Mouse (Mus musculus): Measurements from ENCODE around the gene Pdlim7. TPM values are rescaled to one million over a fixed set of nuclear protein-coding genes. Genes with fewer than 3 reads are reported as not detected.

The Pdlim7 gene
- polyA plus RNA-seq, 1 experiment from 2014 or later: 169 TPM

DNA sequence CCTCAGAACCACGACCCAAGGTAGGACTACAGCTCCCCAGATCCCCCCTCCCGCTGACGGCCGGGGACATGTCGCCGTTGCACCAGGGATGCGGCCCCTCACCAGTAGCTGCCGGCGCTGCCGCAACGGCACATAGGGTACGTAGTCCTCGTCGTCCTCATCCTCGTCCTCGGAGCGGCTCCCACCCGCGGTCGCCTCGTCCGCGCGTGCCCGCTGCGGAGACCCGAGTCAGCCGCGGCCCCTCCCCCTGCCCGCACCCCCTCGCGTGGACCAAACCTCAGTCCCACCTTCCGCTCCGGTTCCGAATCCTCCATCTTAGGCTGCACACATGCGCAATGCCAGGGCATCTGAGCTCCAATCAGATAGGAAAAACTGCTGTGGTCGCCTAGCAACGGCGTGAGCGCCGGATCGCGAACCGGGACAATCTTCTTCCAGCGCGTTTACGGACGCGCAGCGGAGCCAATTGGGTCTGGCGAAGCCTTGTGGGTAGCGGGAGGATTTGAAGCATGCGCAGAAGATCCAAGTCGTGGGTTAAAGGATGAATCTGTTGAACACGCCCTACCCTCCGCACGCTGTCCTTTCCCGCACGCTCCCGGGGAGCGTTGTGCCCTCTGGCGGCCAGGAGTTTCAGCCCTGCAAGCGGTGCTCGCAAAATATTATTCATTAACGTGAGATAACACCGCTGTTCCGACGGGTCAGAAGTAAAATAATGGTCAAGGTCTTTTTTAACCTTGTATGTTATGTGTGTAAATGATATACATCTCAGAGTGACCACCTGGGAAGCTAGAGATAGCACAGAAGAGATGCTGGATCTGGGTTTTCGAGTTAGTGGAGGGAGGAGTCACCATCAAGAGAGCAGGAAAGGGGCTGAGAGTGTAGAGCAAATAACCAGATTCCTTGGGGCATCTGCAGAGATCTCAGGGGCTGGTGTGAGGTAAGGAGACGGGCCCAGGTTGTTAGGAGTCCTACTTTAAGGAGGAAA is 23.0 kb upstream of the Pdlim7 start, which contains the start of gene Ddx41:
TSS of gene Ddx41 (minus strand) at position 465 of the 982 bp plus-strand sequence.
- peak within 1 kb of the TSS; percentile 88 for H3K9ac ChIP-seq (replicated peaks; ENCODE audit: low read length)
- H3K4me2 ChIP-seq (replicated peaks; ENCODE audit: low read depth, low read length): peak within 1 kb of the TSS; percentile 94
- WGBS: under 1% methylated on average over 70 of the region's 70 CpGs
- H3K4me1 ChIP-seq (ENCODE audit: insufficient read depth, low read length): peaks cover 10% of the 10 kb centered on the region
- peak within 1 kb of the TSS; percentile 0; the same call in 1 of the 2 replicates for H3K27ac ChIP-seq (ENCODE audit: low read length)
- no peaks in the 10 kb centered on the region for H3K27me3 ChIP-seq (ENCODE audit: insufficient read depth, low read length)
- ATAC-seq (ENCODE audit: low FRiP score, low TSS enrichment): peak; percentile 98
- H3K36me3 ChIP-seq (ENCODE audit: insufficient read depth, low read length): peaks cover 61% of the 10 kb centered on the region
- H3K4me3 ChIP-seq (ENCODE audit: low read length): peak within 1 kb of the TSS; percentile 92
- H3K9me3 ChIP-seq (ENCODE audit: low read length): no peaks in the 10 kb centered on the region

GRCm38 (mm10) chr13:55535796-55536193 is 22.3 kb upstream of the Pdlim7 start:
- no peak overlapping the region for H3K27ac ChIP-seq (ENCODE audit: low read length)
- peak overlapping the region; percentile 88 for H3K9ac ChIP-seq (replicated peaks; ENCODE audit: low read length)
- H3K4me3 ChIP-seq (ENCODE audit: low read length): peak overlapping the region; percentile 92
- peak; percentile 32 for ATAC-seq (ENCODE audit: low FRiP score, low TSS enrichment)
- H3K27me3 ChIP-seq (ENCODE audit: insufficient read depth, low read length): no peaks in the 10 kb centered on the region
- H3K4me2 ChIP-seq (replicated peaks; ENCODE audit: low read depth, low read length): peak overlapping the region; percentile 94
- peaks cover 60% of the 10 kb centered on the region for H3K36me3 ChIP-seq (ENCODE audit: insufficient read depth, low read length)
- 15% methylated on average over 17 of the region's 17 CpGs for WGBS
- no peaks in the 10 kb centered on the region for H3K9me3 ChIP-seq (ENCODE audit: low read length)
- H3K4me1 ChIP-seq (ENCODE audit: insufficient read depth, low read length): peaks cover 10% of the 10 kb centered on the region

DNA sequence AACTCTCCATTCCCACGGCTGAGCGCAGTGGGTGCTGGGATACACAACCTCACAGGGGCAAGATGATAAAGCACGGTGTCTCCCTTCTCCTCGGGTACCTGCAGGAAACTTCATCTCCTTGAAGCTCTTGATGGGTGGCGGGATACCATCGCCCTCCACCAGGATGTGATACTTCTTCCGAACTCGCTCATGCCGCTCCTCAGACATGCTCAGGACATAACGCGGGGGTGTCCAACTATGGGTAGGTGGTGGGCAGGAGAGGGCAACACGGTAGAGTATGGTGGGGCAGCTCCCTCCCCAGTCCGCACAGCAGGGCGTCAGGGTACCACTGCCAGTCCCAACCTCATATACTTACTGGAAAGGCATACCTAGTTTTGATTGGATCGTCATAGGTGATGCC is 21.7 kb upstream of the Pdlim7 start:
- ATAC-seq (ENCODE audit: low FRiP score, low TSS enrichment): no peak
- no peaks in the 10 kb centered on the region for H3K9me3 ChIP-seq (ENCODE audit: low read length)
- WGBS: 88% methylated on average over 15 of the region's 15 CpGs
- H3K27me3 ChIP-seq (ENCODE audit: insufficient read depth, low read length): no peaks in the 10 kb centered on the region
- H3K27ac ChIP-seq (ENCODE audit: low read length): no peak overlapping the region
- peak overlapping the region; percentile 94 for H3K4me2 ChIP-seq (replicated peaks; ENCODE audit: low read depth, low read length)
- peak overlapping the region; percentile 88; the same call in 1 of the 2 replicates for H3K9ac ChIP-seq (replicated peaks; ENCODE audit: low read length)
- peaks cover 59% of the 10 kb centered on the region for H3K36me3 ChIP-seq (ENCODE audit: insufficient read depth, low read length)
- peaks cover 10% of the 10 kb centered on the region for H3K4me1 ChIP-seq (ENCODE audit: insufficient read depth, low read length)
- H3K4me3 ChIP-seq (ENCODE audit: low read length): peak overlapping the region; percentile 92

DNA sequence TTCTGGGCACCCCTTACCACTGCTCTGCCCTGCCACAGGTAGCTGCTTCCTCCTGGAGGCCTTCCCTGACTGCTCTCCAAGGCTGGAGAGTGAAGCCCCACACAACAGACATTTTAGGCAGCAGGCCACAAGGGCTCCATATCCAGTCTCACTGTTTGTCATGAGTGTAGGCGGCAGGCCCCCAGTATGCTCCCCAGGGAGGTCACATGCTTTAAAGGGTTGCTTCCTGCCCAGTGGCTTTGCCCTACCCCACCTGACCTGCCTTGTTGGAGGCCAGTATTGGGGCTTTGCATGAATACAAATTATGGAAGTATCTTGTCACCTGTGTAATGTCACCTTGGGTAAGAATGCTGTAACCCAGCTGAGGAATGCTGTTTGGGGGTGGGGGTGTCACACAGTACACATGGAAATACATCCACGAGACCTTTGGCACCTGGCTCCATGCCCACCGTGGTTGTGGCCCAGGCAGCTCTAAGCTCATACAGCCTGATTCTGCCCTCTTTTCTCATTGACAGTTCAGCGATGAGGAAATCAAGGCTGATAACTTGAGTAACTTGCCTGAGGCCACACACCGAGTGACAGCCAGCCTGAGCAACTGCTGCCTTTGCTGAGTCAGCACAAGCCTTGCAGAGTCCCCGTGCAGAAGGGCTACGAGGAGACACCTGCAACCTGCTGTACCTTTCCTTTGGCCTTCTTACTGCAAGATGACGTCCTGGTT is 15.9 kb upstream of the Pdlim7 start, which contains the start of gene Dok3:
TSS of gene Dok3 (minus strand) at position 99 of the 718 bp plus-strand sequence.
- Histone ChIP-seq H3K27ac (ENCODE audit: low read length) (no peak within 1 kb of the TSS), H3K4me2 (replicated peaks; ENCODE audit: low read depth, low read length) (no peak within 1 kb of the TSS), H3K4me1 (ENCODE audit: insufficient read depth, low read length) (no peaks in the 10 kb centered on the region), H3K4me3 (ENCODE audit: low read length) (no peak within 1 kb of the TSS), H3K27me3 (ENCODE audit: insufficient read depth, low read length) (no peaks in the 10 kb centered on the region), H3K9me3 (ENCODE audit: low read length) (no peaks in the 10 kb centered on the region), H3K36me3 (ENCODE audit: insufficient read depth, low read length) (peaks cover 46% of the 10 kb centered on the region), H3K9ac (replicated peaks; ENCODE audit: low read length) (no peak within 1 kb of the TSS)
- no peak for ATAC-seq (ENCODE audit: low FRiP score, low TSS enrichment)
- WGBS: 72% methylated on average over 8 of the region's 8 CpGs

GRCm38 (mm10) chr13:55527834-55528772 is 14.6 kb upstream of the Pdlim7 start:
- Histone ChIP-seq H3K9ac (replicated peaks; ENCODE audit: low read length) (no peak overlapping the region), H3K4me2 (replicated peaks; ENCODE audit: low read depth, low read length) (no peak overlapping the region), H3K27ac (ENCODE audit: low read length) (no peak overlapping the region), H3K4me3 (ENCODE audit: low read length) (no peak overlapping the region), H3K27me3 (ENCODE audit: insufficient read depth, low read length) (no peaks in the 10 kb centered on the region), H3K36me3 (ENCODE audit: insufficient read depth, low read length) (peaks cover 35% of the 10 kb centered on the region), H3K4me1 (ENCODE audit: insufficient read depth, low read length) (no peaks in the 10 kb centered on the region; the same call in 1 of the 2 replicates), H3K9me3 (ENCODE audit: low read length) (no peaks in the 10 kb centered on the region)
- 79% methylated on average over 18 of the region's 18 CpGs for WGBS
- ATAC-seq (ENCODE audit: low FRiP score, low TSS enrichment): no peak

GRCm38 (mm10) chr13:55527212-55527611 is 13.7 kb upstream of the Pdlim7 start:
- Histone ChIP-seq H3K27ac (ENCODE audit: low read length) (no peak overlapping the region), H3K4me1 (ENCODE audit: insufficient read depth, low read length) (peaks cover 5% of the 10 kb centered on the region; the same call in 1 of the 2 replicates), H3K9me3 (ENCODE audit: low read length) (no peaks in the 10 kb centered on the region), H3K27me3 (ENCODE audit: insufficient read depth, low read length) (no peaks in the 10 kb centered on the region), H3K4me2 (replicated peaks; ENCODE audit: low read depth, low read length) (no peak overlapping the region), H3K9ac (replicated peaks; ENCODE audit: low read length) (no peak overlapping the region), H3K4me3 (ENCODE audit: low read length) (no peak overlapping the region), H3K36me3 (ENCODE audit: insufficient read depth, low read length) (peaks cover 28% of the 10 kb centered on the region)
- 77% methylated on average over 16 of the region's 16 CpGs for WGBS
- ATAC-seq (ENCODE audit: low FRiP score, low TSS enrichment): no peak

- Histone ChIP-seq H3K4me1 (ENCODE audit: insufficient read depth, low read length) (peaks cover 5% of the 10 kb centered on the region; the same call in 1 of the 2 replicates), H3K9me3 (ENCODE audit: low read length) (no peaks in the 10 kb centered on the region), H3K27me3 (ENCODE audit: insufficient read depth, low read length) (no peaks in the 10 kb centered on the region), H3K27ac (ENCODE audit: low read length) (no peak overlapping the region), H3K4me3 (ENCODE audit: low read length) (no peak overlapping the region), H3K4me2 (replicated peaks; ENCODE audit: low read depth, low read length) (no peak overlapping the region), H3K9ac (replicated peaks; ENCODE audit: low read length) (no peak overlapping the region), H3K36me3 (ENCODE audit: insufficient read depth, low read length) (peaks cover 16% of the 10 kb centered on the region)
- WGBS: 76% methylated on average over 16 of the region's 16 CpGs
- no peak for ATAC-seq (ENCODE audit: low FRiP score, low TSS enrichment)
Observed at GRCm38 (mm10) chr13:55525733-55526553, 12.5 kb upstream of the Pdlim7 start.

DNA sequence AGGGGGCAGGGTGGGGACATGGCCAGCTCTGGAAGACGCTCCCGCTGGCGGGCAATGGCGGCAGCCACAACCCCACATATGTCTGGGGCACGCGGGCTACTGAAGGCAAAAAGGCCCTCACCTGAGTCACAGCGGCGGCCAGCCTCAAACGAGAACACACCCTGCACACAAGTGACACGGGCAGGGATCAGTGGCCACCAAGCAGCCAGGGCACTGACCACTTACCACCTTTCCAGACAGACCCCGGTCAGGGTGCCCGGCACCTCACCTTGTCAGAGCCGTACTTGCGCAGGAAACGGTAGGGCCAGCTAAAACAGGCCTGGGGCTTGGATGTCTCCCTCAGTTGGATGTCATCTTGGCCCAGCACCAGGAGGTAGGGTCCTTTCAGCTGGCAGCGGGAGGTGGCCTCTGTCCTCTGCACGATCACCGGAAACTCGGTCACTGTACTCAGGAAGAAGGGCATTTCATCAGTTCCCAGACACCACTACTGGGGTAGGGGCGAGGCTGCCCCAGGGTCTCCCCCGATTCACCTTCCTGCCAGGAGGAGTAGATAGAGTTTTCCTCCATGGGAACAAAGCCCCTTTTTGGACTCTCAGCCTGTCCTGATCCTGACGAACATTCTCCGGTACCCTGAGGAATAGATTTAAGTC is 10.6 kb upstream of the Pdlim7 start:
- Histone ChIP-seq H3K4me2 (replicated peaks; ENCODE audit: low read depth, low read length) (no peak overlapping the region), H3K4me1 (ENCODE audit: insufficient read depth, low read length) (peaks cover 5% of the 10 kb centered on the region; the same call in 1 of the 2 replicates), H3K4me3 (ENCODE audit: low read length) (no peak overlapping the region), H3K9me3 (ENCODE audit: low read length) (0 out of 2 replicates have a peak, but pooled peaks cover 2% of the 10 kb centered on the region), H3K9ac (replicated peaks; ENCODE audit: low read length) (no peak overlapping the region; the same call in 1 of the 2 replicates), H3K36me3 (ENCODE audit: insufficient read depth, low read length) (no peaks in the 10 kb centered on the region), H3K27me3 (ENCODE audit: insufficient read depth, low read length) (no peaks in the 10 kb centered on the region), H3K27ac (ENCODE audit: low read length) (no peak overlapping the region)
- 87% methylated on average over 23 of the region's 23 CpGs for WGBS
- ATAC-seq (ENCODE audit: low FRiP score, low TSS enrichment): no peak

Data from kidney, embryonic 16.5 days (tissue).